Mouse (Mus musculus) liver, embryonic 14.5 days (tissue): ENCODE measurements around the gene Srek1. TPM values are rescaled to one million over a fixed set of nuclear protein-coding genes. Genes with fewer than 3 reads are reported as not detected.

Experiments
- ATAC-seq: fragments of 200-750 bp; cut with Nextera tagmentation; 2 replicates; pipeline ENCODE4 v1.8.0; 2017; ENCODE audit warnings: moderate number of reproducible peaks, mild to moderate bottlenecking, moderate library complexity; ENCODE audit not compliant: insufficient read depth
- DNase-seq, 3 experiments: peaks; one replicate each; pipeline ENCODE4 v3.0.0-alpha.2; 2012 to 2013; ENCODE audit warnings: low read depth in 3 of 3, low spot score in 3 of 3
- H3K27ac ChIP-seq: fragments of 300-500 bp; sonication (generic); 2 replicates; pipeline ENCODE4 v1.5.1; 2014; ENCODE audit warnings: moderate library complexity, mild to moderate bottlenecking, control low read depth, inconsistent platforms
- H3K27me3 ChIP-seq: fragments of 300-500 bp; sonication (generic); 2 replicates; pipeline ENCODE4 v1.6.1; 2014; ENCODE audit warnings: mild to moderate bottlenecking, low read length, moderate library complexity; ENCODE audit not compliant: control insufficient read depth, insufficient read depth
- H3K36me3 ChIP-seq: fragments of 300-500 bp; sonication (generic); replicated peaks from 2 replicates; pipeline ENCODE4 v1.6.1; 2014; ENCODE audit warnings: low read depth; ENCODE audit not compliant: control insufficient read depth, insufficient read depth
- H3K4me1 ChIP-seq, 2 experiments: fragments of 200-500 bp in 1 of 2; fragments of 300-500 bp in 1 of 2; sonication (generic) in 1 of 2; replicated peaks; 2 replicates each; pipeline ENCODE4 v1.6.1; 2012 to 2014; ENCODE audit warnings: antibody characterized with exemption in 1 of 2, inconsistent platforms in 1 of 2, low read length in 1 of 2; ENCODE audit not compliant: control insufficient read depth in 2 of 2, insufficient read depth in 2 of 2
- H3K4me2 ChIP-seq: fragments of 300-500 bp; sonication (generic); 2 replicates; pipeline ENCODE4 v1.6.1; 2014; ENCODE audit warnings: low read depth, mild to moderate bottlenecking, control low read depth, moderate library complexity
- H3K4me3 ChIP-seq, 2 experiments: fragments of 200-500 bp in 1 of 2; fragments of 300-500 bp in 1 of 2; sonication (generic) in 1 of 2; 2 replicates each; pipeline ENCODE4 v1.5.1; 2012 to 2014; ENCODE audit warnings: low read depth in 2 of 2, low read length in 2 of 2, mild to moderate bottlenecking in 2 of 2, control low read depth in 1 of 2, inconsistent platforms in 1 of 2, moderate library complexity in 1 of 2; ENCODE audit not compliant: insufficient read depth in 1 of 2
- H3K9ac ChIP-seq: fragments of 300-500 bp; sonication (generic); replicated peaks from 2 replicates; pipeline ENCODE4 v1.6.1; 2014; ENCODE audit warnings: mild to moderate bottlenecking, control low read depth, moderate library complexity
- H3K9me3 ChIP-seq: fragments of 300-500 bp; sonication (generic); 2 replicates; pipeline ENCODE4 v1.6.1; 2016; ENCODE audit warnings: low read length, mixed read lengths; ENCODE audit not compliant: control insufficient read depth
- CTCF ChIP-seq: IDR thresholded peaks from 2 replicates; pipeline ENCODE4 v1.5.1; 2016; ENCODE audit warnings: antibody characterized with exemption, low read depth, control low read depth
- EP300 ChIP-seq: IDR thresholded peaks from 2 replicates; pipeline ENCODE4 v1.6.1; 2016; ENCODE audit warnings: antibody characterized with exemption, low read depth
- WGBS: fragments of 180-500 bp; shearing (Covaris S2); extraction: QIAGEN DNeasy Blood & Tissue Kit; methylation state at CpG from one replicate; pipeline ENCODE4 v1.1.7; 2014; ENCODE audit not compliant: insufficient replicate concordance; 5-methylcytosine and 5-hydroxymethylcytosine counted together
- polyA plus RNA-seq, 2 experiments: library from polyadenylated mRNA; depleted of rRNA in 1 of 2; stranded (reverse) in 1 of 2; unstranded in 1 of 2; fragments of >200 nt; fragmentation: Nextera tagmentation in 1 of 2; extraction: Ambion mirVana in 1 of 2; gene quantifications; 2 replicates each; pipeline versions ENCODE4 v1.2.1 to v1.2.3; 2012 to 2014

The Srek1 gene
- polyA plus RNA-seq, 2 experiments, result 14.4 to 16.3 TPM

- TF ChIP-seq CTCF (no peak), EP300 (no peak)
- ATAC-seq (no peak), DNase-seq (no peak)
- H3K27me3 ChIP-seq, result no peaks in the 10 kb centered on the region
- H3K27ac ChIP-seq, result no peak overlapping the region
- WGBS, result 64% methylated on average over 1 of the region's 1 CpGs
- no peak overlapping the region for H3K9ac ChIP-seq
- no peaks in the 10 kb centered on the region for H3K9me3 ChIP-seq
- H3K36me3 ChIP-seq, result peaks cover 36% of the 10 kb centered on the region
- no peak overlapping the region for H3K4me3 ChIP-seq
- H3K4me1 ChIP-seq, result no peaks in the 10 kb centered on the region
- H3K4me2 ChIP-seq, result no peak overlapping the region
These were observed 10.8 kb downstream of the Srek1 start for GRCm38 (mm10) chr13:103763640-103764039.

- H3K9me3 ChIP-seq, result no peaks in the 10 kb centered on the region
- peaks cover 42% of the 10 kb centered on the region for H3K36me3 ChIP-seq
- 53% methylated on average over 10 of the region's 10 CpGs for WGBS
- no peak overlapping the region for H3K27ac ChIP-seq
- TF ChIP-seq CTCF (no peak), EP300 (no peak)
- no peak overlapping the region for H3K4me2 ChIP-seq
- no peak overlapping the region for H3K4me3 ChIP-seq
- H3K9ac ChIP-seq, result no peak overlapping the region
- H3K4me1 ChIP-seq, result no peaks in the 10 kb centered on the region
- ATAC-seq, result no peak
- H3K27me3 ChIP-seq, result no peaks in the 10 kb centered on the region
- no peak for DNase-seq
These were observed 12.4 kb downstream of the Srek1 start for GRCm38 (mm10) chr13:103761971-103762370.

DNA sequence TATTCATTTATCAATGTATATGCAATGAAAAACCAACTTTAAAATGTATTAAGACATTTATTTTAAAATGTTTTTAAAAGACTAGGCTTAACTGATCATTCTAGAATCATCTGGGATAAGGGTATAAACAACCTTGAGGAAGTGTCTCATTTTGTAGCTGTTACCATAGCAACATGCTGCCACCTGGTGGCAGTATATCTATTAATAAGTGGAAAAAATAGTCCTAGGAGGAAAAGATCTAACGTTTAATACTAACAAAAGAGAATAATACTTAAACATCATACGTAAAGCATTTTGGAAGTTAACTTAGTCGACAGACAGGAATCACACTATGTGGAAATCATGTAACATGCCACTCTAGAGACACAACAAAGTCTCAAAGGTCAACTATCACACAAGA is 23.0 kb downstream of the Srek1 start:
- Histone ChIP-seq H3K9ac (no peak overlapping the region), H3K27ac (no peak overlapping the region), H3K4me3 (no peak overlapping the region), H3K4me1 (no peaks in the 10 kb centered on the region), H3K9me3 (no peaks in the 10 kb centered on the region), H3K4me2 (no peak overlapping the region), H3K27me3 (no peaks in the 10 kb centered on the region), H3K36me3 (peaks cover 47% of the 10 kb centered on the region)
- ATAC-seq (no peak), DNase-seq (peak in 2 of 3 experiments; percentile 25 to 27)
- TF ChIP-seq CTCF (peak; percentile 38; the same call in 1 of the 2 replicates), EP300 (no peak)
- 44% methylated on average over 3 of the region's 3 CpGs for WGBS

- no peak for DNase-seq
- TF ChIP-seq CTCF (no peak), EP300 (no peak)
- no peaks in the 10 kb centered on the region for H3K27me3 ChIP-seq
- H3K36me3 ChIP-seq, result peaks cover 51% of the 10 kb centered on the region
- H3K4me1 ChIP-seq, result no peaks in the 10 kb centered on the region
- no peak for ATAC-seq
- H3K4me3 ChIP-seq, result no peak overlapping the region
- no peak overlapping the region for H3K4me2 ChIP-seq
- H3K9me3 ChIP-seq, result no peaks in the 10 kb centered on the region
- WGBS, result 77% methylated on average over 2 of the region's 2 CpGs
- no peak overlapping the region for H3K9ac ChIP-seq
- H3K27ac ChIP-seq, result no peak overlapping the region
These were observed 28.7 kb downstream of the Srek1 start for GRCm38 (mm10) chr13:103745688-103746087.

GRCm38 (mm10) chr13:103745160-103745559 is 29.2 kb downstream of the Srek1 start:
- Histone ChIP-seq H3K9me3 (no peaks in the 10 kb centered on the region), H3K27me3 (no peaks in the 10 kb centered on the region), H3K9ac (no peak overlapping the region), H3K4me3 (no peak overlapping the region), H3K4me1 (no peaks in the 10 kb centered on the region), H3K36me3 (peaks cover 47% of the 10 kb centered on the region), H3K4me2 (no peak overlapping the region), H3K27ac (no peak overlapping the region)
- TF ChIP-seq EP300, result no peak
- no peak for TF ChIP-seq CTCF
- WGBS, result 81% methylated on average over 4 of the region's 4 CpGs
- ATAC-seq (no peak), DNase-seq (no peak)
